Mouse (Mus musculus): ENCODE measurements around the gene Nit1.

The Nit1 gene

GRCm38 (mm10) chr1:171293906-171294297 is 51.5 kb downstream of the Nit1 start:
- DNase-seq (ENCODE audit: low spot score), result no peak

GRCm38 (mm10) chr1:171293351-171293750 is 52.1 kb downstream of the Nit1 start:
- no peak for DNase-seq (ENCODE audit: low spot score)

GRCm38 (mm10) chr1:171288328-171288727 is 57.1 kb downstream of the Nit1 start:
- DNase-seq (ENCODE audit: low spot score), result no peak

All from urinary bladder, postnatal 14 days (tissue).